Mouse (Mus musculus): ENCODE results near the gene Gm5737.
A peak's percentile ranks its signal among the peaks of the same experiment; 100 is the strongest.

Gm5737 gene

DNA sequence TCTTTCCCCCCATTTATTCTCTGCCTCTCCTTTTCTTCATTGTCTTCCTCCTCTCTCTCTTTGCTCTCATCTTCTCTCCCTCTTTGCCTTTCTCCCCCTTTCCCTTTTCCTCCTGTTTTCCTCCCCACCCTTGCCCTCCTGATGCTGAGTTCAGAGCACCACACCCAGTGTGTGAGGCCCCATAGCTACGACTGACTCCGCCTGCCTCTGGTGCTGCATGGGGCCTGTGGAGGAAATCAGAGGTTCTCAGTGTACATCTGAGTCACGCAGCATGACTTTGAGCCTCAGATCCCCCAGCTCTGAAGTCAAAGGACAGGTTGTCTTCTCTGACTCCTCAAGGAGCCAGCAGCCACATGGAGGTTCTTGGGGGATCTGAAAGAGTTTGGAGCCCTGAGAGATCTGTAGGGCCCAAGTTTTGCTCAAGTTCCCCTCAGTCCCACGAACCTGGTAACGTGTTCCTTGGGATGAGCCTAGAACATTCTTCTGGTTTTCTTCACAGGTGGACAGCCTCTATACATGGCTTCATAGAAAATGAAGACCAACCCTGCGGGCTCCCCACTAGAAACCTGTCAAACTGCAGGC is at the start of gene Gm5737:
Gene Gm5737 (plus strand): TSS at position 532 of the 582 bp plus-strand sequence.
- DNase-seq (ENCODE audit: low spot score in 2 of 2), result no peak

DNA sequence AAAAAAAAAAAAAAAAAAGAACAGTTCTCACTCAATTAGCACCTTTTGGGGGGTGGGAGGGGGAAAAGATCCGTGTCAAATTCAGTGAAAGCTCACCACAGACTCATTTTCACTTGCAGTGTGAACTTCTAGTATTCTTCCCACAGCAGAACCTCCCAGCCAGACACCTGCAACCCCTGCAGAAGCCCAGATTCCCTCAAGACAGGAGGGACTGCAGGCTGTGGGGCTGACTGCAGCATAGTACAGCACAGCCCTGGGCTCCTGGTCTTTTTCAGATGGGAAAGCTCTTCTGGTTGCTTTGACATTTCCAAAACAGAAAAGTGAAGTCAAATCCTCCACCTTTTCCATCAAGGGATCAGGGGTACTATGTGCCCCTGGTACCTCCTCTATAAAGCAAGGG is 44.8 kb upstream of the Gm5737 start:
- no peak for DNase-seq (ENCODE audit: low spot score in 2 of 2)

DNA sequence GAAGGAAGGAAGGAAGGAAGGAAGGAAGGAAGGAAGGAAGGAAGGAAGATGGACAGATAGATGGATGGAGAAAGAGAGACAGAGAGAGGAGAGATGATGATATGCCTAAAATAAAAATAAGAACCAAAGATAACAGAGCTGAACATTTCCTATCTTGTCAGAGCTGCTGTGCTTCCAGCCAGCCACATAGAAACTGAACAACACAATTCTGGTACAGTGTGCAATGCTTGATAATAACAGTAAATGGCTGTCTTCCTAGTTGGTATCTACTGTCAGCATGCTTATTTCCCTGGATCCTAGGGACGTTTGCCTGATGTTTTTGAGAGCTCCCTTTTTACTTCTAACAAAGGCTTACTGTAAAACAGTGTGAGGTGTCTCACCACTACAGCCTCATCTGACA is 40.8 kb upstream of the Gm5737 start:
- no peak for DNase-seq (ENCODE audit: low spot score in 2 of 2)

DNA sequence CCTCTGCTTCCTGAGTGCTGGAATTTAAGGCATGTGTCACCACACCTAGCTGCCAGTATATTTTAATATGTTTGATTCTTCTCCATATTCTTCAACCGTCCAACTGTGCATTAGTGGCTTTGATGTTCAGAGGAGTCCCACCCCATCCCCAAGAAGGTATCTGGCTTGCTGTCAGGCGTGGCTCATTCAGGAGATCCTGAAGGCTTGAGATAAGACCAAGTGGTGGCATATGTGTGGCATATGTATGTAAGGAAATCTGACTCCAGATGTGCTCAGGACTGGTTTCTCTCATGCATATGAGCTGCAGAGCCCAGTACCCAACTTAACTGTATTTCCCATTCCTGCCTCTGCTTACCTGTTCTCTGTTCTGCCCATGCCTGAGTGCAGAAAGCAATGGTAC is 34.2 kb upstream of the Gm5737 start:
- no peak for DNase-seq (ENCODE audit: low spot score in 2 of 2)

DNA sequence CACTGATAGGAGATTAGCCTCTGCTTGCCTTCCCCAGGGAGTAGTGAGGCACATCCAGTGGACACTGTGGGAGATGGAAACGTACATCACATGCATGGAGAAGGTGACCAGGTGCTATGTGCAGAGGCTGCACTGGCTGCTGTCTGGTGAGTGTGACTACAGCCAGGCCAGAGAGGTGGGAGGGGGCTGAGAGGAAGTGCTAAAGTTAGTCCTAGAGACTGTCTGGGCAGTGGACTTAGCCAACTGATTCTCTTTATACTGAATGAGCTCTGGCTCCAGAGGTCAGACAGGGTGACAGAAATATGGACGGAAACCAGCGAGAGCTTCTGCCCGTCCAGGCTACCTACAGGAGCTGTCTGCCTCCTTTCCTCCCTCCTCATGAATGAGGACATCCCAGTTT is 16.6 kb upstream of the Gm5737 start:
- no peak for DNase-seq (ENCODE audit: low spot score in 2 of 2)

DNA sequence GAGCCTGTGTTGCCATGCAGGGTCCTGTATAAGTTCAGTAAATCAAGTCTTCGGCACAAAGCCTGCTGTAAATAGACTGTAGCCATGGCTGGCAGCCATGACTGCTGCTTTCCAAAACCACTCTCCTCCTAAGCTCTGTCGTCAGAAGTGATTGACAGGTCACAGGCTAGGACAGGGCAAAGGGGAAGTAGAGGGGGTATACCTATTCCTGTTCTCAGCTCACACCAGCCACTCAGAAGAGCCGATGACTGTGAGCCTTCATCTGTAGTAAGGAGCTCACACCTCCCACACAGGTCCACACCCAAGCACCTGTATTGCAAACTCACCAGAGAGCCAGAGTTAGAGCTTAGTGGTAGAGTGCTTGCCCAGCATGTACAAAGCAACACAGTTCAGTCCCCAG is 15.8 kb upstream of the Gm5737 start:
- no peak for DNase-seq (ENCODE audit: low spot score in 2 of 2)

DNA sequence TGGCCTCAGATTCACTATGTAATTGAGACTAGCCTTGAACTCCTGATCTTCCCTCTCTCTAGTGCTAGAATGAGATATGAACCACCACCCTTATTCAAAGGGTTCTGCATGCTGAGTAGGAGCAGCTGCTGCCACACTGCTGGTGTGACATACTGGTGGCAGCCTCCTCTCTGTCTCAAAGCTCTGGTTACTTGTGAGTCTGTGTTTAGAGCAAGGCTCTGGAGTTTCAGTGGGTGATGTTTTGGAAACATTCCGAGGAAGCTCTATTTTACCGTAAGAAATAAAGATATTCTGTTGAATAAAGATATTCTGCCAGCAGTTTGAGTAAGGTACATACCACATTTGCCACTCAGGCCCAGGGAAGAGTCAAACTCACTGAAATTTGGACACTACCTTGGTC is 8.9 kb upstream of the Gm5737 start:
- no peak for DNase-seq (ENCODE audit: low spot score in 2 of 2)

DNA sequence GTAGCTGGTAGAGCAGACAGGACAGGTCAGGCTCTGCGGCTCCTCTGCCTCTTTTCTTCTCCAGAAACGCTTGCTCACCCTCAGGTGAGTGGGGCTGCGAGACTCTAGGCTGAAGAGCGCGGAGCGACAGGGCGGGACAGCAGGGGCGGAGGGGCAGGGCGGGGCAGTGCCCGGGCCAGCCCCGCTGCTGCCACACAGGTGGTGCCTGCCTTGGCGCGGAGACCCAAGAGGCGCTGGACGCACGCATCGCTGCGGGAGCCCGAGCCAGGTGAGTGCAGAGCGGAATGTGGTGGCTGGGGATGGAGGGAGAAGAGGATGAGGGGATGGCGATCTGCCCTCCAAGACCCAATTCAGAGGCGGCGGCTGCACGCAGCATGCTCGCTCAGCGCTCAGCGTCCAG is 2.5 kb upstream of the Gm5737 start:
- no peak for DNase-seq (ENCODE audit: low spot score in 2 of 2)

DNA sequence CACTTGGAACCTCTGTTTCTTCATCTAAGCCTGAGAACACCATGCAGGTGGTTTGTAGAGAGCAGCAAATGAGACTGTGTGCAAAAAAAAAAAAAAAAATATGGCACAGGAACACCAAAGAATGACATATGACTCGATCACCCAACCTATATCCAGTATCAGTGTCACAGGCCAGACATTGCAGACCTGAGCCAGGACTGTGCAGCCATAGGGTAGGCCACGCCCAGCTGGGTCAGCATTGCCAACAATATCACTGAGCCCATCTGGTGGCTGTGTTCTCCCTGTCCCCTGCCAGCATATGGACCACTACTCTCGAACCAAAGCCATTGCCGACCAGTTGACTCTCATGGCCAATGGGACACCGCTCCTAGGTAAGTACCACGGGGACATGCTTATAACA is 5.4 kb downstream of the Gm5737 start:
- no peak for DNase-seq (ENCODE audit: low spot score in 2 of 2)

DNA sequence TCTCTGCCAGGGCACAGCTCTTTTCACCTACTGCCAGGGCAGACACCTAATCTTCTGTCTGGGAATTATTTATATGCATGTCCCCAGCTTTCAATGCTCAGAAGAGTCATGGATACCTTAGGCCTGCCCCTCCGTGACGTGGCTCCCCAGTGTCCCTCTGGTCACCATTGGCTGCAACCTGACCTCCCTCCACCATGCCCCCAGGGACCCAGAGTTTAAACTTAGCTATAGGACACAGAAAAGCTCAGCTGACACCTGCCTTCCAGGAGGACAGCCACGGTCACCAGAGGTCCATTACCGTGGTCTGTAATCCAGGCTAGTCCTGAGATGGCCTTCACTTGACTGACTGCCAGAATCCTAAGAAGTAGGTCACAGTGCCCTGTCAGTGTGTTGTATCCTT is 7.2 kb downstream of the Gm5737 start:
- DNase-seq (ENCODE audit: low spot score in 2 of 2), result no peak

DNA sequence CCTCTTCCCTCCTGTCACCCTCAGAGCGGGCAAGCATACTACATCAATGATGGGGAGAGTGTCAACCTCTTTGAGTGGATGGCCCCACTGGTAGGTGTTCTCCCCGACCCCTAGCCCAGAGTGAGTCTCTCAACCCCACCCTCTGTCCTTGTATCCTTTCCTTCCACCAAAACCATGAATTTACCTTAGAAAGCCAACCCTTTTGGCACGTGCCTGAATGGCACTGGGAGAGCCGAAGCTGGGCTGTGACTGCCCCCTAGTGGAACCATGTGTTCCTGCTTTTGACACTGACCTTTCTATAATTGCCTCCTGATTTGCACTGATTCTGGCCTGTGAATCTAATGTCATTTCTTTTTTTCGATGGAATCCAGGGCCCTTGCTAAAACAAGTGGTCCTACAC is 11.1 kb downstream of the Gm5737 start:
- peak in 1 of 2 experiments; percentile 64 for DNase-seq (ENCODE audit: low spot score in 2 of 2)

DNA sequence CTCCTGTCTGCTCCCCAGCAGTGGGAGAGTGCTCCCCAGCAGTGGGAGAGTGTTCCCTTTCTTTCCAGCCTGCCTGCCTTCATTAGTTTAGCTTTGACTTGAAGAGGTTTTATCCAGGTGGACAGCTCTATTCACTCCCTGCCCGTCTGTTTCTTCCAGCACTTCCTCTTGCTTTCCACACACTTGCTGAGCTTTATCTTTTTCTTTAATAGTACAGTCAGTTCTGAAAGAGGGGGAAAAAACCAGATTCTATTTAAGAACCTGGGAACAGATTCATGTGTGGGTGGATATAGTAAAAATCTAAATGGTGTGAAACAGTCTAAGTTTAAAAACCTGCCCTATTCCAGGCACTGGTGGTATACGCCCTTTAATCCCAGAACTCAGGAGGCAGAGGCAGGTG is 12.9 kb downstream of the Gm5737 start:
- no peak for DNase-seq (ENCODE audit: low spot score in 2 of 2)

DNA sequence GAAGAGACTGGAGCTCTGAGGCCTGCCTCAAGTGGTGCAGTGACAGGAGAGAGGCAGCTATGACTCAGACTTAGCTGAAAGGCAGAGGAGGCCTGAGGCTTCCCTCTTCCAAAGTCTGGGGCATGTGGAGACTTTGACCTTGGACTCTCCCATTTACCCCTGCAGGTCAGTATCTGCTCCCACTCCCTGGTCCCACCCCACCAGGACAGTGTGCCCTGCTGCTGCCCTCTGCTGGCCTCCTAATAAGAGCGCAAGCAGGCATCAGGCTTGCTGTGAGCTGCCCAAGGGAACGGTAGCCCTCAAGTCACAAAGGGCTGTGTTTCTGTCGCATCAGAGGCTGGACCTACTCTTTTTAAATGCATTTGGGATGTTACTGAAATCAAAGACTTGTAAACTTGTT is 14.2 kb downstream of the Gm5737 start:
- no peak for DNase-seq (ENCODE audit: low spot score in 2 of 2)

DNA sequence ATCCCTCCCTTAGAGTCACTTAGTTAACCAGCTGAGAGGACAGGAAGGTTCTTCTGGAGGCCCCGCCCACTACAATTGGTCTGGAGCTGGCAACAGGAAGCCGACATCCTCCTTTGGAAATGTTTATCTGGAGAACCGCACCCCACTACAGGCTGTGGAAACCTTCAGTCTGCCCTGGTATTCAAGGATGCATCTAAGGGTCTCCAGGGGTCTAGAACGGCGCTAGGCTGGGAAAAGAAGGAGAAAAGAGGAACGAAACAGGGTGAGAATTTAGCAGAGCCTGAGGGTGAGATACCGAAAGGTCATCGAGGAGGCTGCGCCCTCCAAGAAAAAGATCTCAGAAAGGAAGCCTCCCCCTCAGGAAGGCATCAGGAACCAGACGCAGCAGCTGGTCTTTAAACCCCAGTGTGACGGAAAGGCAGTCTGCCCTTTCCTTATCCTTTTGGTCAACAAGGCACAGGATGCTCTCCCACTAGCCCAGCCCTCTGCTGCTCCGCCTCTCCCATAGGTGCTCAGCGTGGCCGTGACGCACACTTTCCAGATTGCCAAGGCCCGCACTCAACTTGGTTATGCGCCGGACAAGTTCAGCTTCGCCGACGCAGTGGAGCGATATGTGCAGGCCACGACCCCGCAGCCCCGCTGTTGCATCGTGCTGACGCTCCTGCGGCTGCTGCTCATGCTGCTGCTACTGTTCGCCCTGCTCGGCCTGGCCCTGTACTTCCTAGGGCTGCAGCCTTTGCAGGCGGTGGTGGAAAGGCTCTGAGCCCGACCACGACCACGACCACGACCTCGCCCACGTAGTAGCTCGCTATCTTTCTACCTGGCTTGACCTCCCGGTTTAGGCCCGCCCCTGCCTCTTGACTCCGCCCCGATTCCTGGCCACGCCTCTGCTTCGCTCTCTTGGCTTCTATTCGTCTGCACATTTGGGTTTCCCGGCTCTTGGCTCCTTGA is 18.5 kb downstream of the Gm5737 start:
- peak in 1 of 2 experiments; percentile 54 for DNase-seq (ENCODE audit: low spot score in 2 of 2)

DNA sequence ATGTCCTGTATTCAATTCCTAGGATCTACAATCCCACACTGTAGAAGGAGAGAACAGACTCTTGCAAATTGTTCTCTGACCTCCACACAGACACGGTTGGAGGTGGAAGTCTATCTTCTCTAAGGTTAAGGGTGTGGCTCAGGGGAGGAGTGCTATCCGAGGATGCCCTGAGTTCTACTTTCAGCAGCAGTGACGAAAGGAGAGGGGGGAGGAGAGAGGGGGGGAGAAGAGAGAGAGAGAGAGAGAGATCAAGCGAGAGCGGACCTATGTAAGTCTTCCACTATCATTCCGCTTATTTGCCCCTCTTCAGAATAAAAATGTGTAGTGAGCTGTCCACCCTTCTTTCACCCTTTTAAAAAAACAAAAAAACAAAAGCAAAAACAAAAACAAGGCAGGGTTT is 22.3 kb downstream of the Gm5737 start:
- no peak for DNase-seq (ENCODE audit: low spot score in 2 of 2)

DNA sequence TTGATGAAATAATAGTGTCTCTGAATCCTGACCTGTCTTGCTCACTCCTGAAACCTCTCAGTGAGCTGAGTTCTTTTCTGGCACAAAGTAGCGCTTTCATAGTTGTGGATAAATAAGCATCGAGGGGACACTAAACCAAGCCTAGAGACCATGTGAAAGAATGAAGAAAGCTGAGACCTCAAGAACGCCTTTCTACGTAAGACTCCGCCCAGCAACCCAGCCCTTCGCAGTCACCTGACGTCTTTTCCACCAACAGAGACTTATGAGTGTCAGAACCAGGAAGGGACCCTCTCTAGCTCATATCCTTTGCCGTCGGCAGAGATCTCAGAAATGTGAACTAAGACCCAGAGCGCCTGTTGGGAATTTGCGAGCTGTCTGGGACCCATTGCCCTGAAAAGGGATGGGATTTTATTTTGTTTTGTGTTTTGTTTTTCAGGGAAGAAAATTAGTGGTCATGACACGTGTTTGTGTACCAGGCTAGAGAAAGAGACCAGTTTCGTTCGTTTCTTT is 22.8 kb downstream of the Gm5737 start:
- peak in 1 of 2 experiments; percentile 80 for DNase-seq (ENCODE audit: low spot score in 2 of 2)

DNA sequence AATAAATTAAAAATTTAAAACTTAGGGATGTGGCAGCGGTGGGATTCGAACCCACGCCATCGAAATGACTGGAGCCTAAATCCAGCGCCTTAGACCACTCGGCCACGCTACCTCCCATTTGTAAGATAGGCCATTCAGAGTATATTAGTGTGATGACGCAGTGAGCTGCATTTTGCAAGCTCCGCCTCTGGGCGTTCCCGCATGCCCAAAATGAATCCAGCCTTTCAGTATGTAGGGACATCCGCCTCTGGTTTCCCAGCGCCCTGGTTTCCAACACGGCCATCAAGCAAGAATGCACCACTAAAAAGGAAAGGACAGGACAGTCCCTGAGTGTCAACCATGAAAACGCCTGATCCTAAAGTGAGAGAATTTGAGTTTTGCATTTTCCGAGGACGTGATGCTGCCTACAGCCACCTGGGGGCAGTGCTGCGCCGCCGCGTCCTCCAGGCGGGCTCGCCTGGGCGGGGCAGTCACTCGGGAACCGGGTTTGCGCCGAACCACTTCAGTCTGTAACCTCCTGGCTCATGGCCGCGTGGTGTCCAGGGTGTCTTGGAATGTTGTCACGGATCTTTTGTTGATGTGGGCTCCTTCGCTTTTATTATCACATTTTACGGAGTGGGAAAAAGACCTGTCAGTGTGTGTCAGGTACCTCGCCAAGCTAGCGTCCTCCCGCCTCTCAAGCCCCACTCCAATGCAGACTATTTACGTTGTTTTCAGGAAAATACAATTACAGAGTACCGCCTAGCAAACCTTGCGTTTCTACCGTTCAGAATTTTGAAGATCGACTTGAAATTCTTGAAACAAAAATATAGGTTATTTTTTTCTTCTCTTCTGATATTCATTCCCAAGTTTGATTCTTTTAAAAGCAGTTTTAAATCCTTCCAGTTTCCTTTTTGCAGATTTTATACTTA is 23.5 kb downstream of the Gm5737 start:
- DNase-seq (ENCODE audit: low spot score in 2 of 2), result peak; percentile 87 to 98

DNA sequence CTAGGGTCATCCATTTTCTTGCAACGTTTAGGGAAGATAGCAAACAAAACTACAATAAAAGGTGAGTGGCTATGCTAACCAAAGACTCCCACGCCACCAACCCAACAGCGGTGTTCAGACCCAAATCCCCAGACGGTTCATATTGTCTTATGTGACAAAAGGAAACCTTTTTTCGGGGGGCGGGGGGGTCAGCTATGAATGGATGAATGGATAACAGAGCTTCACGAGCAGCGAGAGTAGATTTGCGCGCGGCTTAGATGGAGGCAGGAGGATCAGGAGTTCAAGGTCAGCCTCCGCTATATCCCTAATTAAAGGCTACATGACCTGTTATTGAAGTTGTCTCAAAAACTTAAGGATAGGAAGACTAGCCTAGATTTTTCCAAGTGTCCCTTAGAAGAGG is 24.2 kb downstream of the Gm5737 start:
- DNase-seq (ENCODE audit: low spot score in 2 of 2), result no peak

DNA sequence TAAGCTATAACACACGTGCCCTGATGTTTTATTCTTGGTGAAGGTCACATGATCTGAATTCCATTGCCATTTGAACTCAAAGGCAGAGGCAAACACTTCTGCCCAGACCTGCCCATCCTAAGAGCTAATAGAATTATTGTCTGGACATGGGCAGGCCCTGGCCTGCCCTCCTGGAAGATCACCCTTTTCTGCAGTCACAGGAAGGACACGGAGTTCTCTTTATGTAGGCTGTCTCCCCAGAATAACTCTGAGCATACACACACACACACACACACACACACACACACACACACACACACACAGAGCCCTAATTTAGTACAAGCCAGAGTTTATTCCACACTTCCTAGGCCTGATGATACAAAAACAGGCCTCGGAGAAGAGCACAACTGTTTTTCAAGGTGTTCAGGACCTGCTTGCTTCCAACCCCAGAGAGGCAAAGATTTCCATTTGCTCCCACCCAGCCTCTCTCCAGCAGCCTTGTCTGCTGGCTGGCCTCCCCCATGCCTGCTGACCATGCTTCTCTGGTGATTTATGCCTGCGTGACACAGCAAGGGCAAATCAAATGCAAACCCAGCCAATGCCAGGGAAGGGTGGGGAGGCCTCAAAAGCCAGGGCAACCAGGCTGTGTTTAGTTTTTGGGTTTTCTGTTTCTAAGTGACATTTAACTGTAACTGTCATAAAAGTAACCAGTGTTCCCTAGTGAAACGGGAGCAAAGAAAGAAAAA is 26.4 kb downstream of the Gm5737 start:
- DNase-seq (ENCODE audit: low spot score in 2 of 2), result no peak

DNA sequence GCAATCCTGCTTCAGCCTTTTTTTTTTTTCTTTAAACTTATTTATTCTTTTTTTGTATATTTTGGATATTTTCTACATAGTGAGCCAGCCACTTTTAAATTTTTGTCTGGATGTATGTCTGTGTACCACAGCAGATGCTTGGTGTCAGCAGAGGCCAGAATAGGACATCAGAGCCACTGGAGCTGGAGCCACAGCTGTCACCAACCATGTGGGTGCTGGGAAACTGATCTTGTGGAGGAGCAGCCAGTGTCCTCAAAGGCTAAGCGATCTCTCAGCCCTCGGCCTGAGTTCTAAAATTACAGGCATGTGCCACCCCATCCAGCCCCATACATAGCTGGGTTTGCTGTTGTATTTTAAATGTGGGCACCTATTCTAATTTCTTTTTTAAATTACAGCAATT is 27.6 kb downstream of the Gm5737 start:
- no peak for DNase-seq (ENCODE audit: low spot score in 2 of 2)

DNA sequence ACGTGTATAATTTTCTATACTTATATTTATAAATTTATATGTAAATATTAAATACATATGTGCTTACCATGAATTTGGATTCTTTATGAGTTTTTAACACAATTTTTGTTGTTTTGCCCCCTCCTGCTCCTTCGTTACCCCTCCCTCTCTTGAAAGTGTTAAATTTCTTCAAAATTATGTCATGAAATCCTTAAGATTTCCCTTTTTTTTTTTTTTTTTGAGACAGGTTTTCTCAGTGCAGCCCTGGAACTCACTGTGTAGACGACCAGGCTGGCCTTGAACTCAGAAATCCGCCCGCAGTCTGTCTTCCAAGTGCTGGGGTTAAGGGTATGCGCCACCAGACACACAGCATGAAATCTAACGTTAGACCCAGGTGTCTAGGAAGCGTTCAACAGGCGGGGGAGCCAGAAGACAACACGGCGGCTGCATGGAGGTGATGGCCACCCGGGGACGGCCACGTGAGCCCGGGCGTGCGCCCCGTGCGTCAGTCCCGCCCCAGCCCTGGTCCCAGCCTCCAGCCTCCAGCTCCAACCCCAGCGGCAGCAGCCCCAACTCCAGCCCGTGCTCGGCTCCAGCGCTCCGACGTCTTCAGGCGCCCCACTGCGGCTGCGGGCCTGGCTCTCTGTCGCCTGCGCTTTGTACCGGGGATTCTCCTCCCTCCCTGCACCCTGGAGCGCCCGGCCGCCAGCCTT is 30.3 kb downstream of the Gm5737 start, which contains the start of gene Eef2k:
Gene Eef2k (plus strand): TSS at position 487 of the 692 bp plus-strand sequence.
- DNase-seq (ENCODE audit: low spot score in 2 of 2), result peak; percentile 77 to 88

Data from left cerebral cortex, adult 9 months (tissue).